Mouse (Mus musculus) CH12.LX (cell line): ENCODE results near the gene Pdcd4. TPM values are rescaled to one million over a fixed set of nuclear protein-coding genes. Genes with fewer than 3 reads are reported as not detected.

ENCODE experiments used
- DNase-seq: peaks from one replicate; pipeline ENCODE4 v3.0.0-alpha.2; 2013; ENCODE audit errors: extremely low read depth
- H3K27ac ChIP-seq: 2 replicates; pipeline ENCODE4 v1.5.1; 2012; ENCODE audit warnings: low read depth, mild to moderate bottlenecking, control low read depth, moderate library complexity; ENCODE audit not compliant: insufficient read depth
- H3K27me3 ChIP-seq: replicated peaks from 2 replicates; pipeline ENCODE3; 2012; ENCODE audit warnings: inconsistent platforms
- H3K36me3 ChIP-seq, 2 experiments: replicated peaks in 1 of 2; 2 replicates each; pipeline versions ENCODE3 to v1.6.1; 2012; ENCODE audit warnings: inconsistent platforms in 1 of 2, low read length in 1 of 2, mild to moderate bottlenecking in 1 of 2, mixed read lengths in 1 of 2, moderate library complexity in 1 of 2; ENCODE audit not compliant: control insufficient read depth in 1 of 2, insufficient read depth in 1 of 2
- H3K4me1 ChIP-seq, 2 experiments: 2 replicates each; pipeline ENCODE4 v1.6.1; 2012; ENCODE audit warnings: inconsistent platforms in 1 of 2, moderate library complexity in 1 of 2; ENCODE audit not compliant: insufficient read depth in 2 of 2, control insufficient read depth in 1 of 2
- H3K4me2 ChIP-seq: 2 replicates; pipeline ENCODE4 v1.6.1; 2012; ENCODE audit warnings: low read depth, mild to moderate bottlenecking, control low read depth; ENCODE audit not compliant: poor library complexity, insufficient read depth, severe bottlenecking
- H3K4me3 ChIP-seq, 3 experiments: fragments of 150-350 bp in 1 of 3; sonication (generic) in 1 of 3; replicated peaks in 1 of 3; 2 replicates each; pipeline versions ENCODE3 to v1.5.1; 2011 to 2012; ENCODE audit warnings: low read depth in 2 of 3, low read length in 2 of 3, mild to moderate bottlenecking in 2 of 3, moderate library complexity in 2 of 3, control low read depth in 1 of 3, improper control_type of control experiment in 1 of 3, inconsistent platforms in 1 of 3, mixed read lengths in 1 of 3; ENCODE audit not compliant: poor library complexity in 1 of 3
- H3K79me2 ChIP-seq: replicated peaks from 2 replicates; pipeline ENCODE4 v1.6.1; 2012; ENCODE audit warnings: mild to moderate bottlenecking, moderate library complexity; ENCODE audit not compliant: control insufficient read depth, poor library complexity, insufficient read depth, severe bottlenecking; ENCODE audit errors: extremely low read depth
- H3K9ac ChIP-seq: 2 replicates; pipeline ENCODE4 v1.6.1; 2012; ENCODE audit warnings: low read depth, mild to moderate bottlenecking, control low read depth, moderate library complexity; ENCODE audit not compliant: insufficient read depth
- H3K9me3 ChIP-seq: replicated peaks from 2 replicates; pipeline ENCODE3; 2012; ENCODE audit warnings: low read length, inconsistent platforms, mixed read lengths
- BHLHE40 ChIP-seq: IDR thresholded peaks from 2 replicates; pipeline ENCODE4 v1.6.1; 2011; ENCODE audit warnings: mild to moderate bottlenecking, low read depth, low read length, improper control_type of control experiment
- CHD1 ChIP-seq: IDR thresholded peaks from 2 replicates; pipeline ENCODE4 v1.6.1; 2012; ENCODE audit warnings: low read depth, low read length, improper control_type of control experiment, inconsistent platforms
- CHD2 ChIP-seq: IDR thresholded peaks from 2 replicates; pipeline ENCODE4 v1.6.1; 2011; ENCODE audit warnings: low read length, improper control_type of control experiment
- CTCF ChIP-seq, 2 experiments: IDR thresholded peaks in 1 of 2; conservative IDR thresholded peaks in 1 of 2; 2 replicates each; pipeline ENCODE4 v1.5.1; 2011 to 2012; ENCODE audit warnings: low read depth in 2 of 2, low read length in 2 of 2, improper control_type of control experiment in 1 of 2, inconsistent platforms in 1 of 2, mild to moderate bottlenecking in 1 of 2, moderate library complexity in 1 of 2
- ELF1 ChIP-seq: IDR thresholded peaks from 2 replicates; pipeline ENCODE4 v1.6.1; 2014; ENCODE audit warnings: low read depth, mild to moderate bottlenecking, inconsistent platforms, low read length, improper control_type of control experiment
- EP300 ChIP-seq: IDR thresholded peaks from 2 replicates; pipeline ENCODE4 v1.6.1; 2011; ENCODE audit warnings: low read length, improper control_type of control experiment
- GABPA ChIP-seq: IDR thresholded peaks from 2 replicates; pipeline ENCODE4 v1.6.1; 2012; ENCODE audit warnings: low read depth, low read length, improper control_type of control experiment, inconsistent platforms; ENCODE audit not compliant: insufficient replicate concordance
- IRF4 ChIP-seq: IDR thresholded peaks from 2 replicates; pipeline ENCODE4 v1.6.1; 2014; ENCODE audit warnings: low read depth, mild to moderate bottlenecking, inconsistent platforms, low read length, improper control_type of control experiment
- JUND ChIP-seq: conservative IDR thresholded peaks from 2 replicates; pipeline ENCODE4 v1.6.1; 2011; ENCODE audit warnings: low read depth, low read length, improper control_type of control experiment
- KAT2A ChIP-seq: IDR thresholded peaks from 2 replicates; pipeline ENCODE4 v1.6.1; 2012; ENCODE audit warnings: low read length, improper control_type of control experiment, inconsistent platforms; ENCODE audit not compliant: insufficient replicate concordance
- MAX ChIP-seq: IDR thresholded peaks from 2 replicates; pipeline ENCODE4 v1.6.1; 2011; ENCODE audit warnings: low read length, improper control_type of control experiment
- MEF2A ChIP-seq: IDR thresholded peaks from 2 replicates; pipeline ENCODE4 v1.6.1; 2014; ENCODE audit warnings: low read depth, mild to moderate bottlenecking, inconsistent platforms, low read length, improper control_type of control experiment, borderline replicate concordance
- MXI1 ChIP-seq: IDR thresholded peaks from 2 replicates; pipeline ENCODE4 v1.6.1; 2011; ENCODE audit warnings: mild to moderate bottlenecking, low read depth, low read length, improper control_type of control experiment
- MYC ChIP-seq: IDR thresholded peaks from 2 replicates; pipeline ENCODE4 v1.6.1; 2011; ENCODE audit warnings: low read depth, mild to moderate bottlenecking, improper control_type of control experiment, low read length
- NELFE ChIP-seq: IDR thresholded peaks from 2 replicates; pipeline ENCODE4 v1.6.1; 2011; ENCODE audit warnings: low read depth, low read length, improper control_type of control experiment
- NRF1 ChIP-seq: IDR thresholded peaks from 2 replicates; pipeline ENCODE4 v1.6.1; 2014; ENCODE audit warnings: low read depth, mild to moderate bottlenecking, inconsistent platforms, low read length, improper control_type of control experiment, moderate library complexity
- PAX5 ChIP-seq: IDR thresholded peaks from 2 replicates; pipeline ENCODE4 v1.6.1; 2012; ENCODE audit warnings: low read length, inconsistent platforms, mixed read lengths
- POLR2A ChIP-seq: IDR thresholded peaks from 2 replicates; pipeline ENCODE4 v1.6.1; 2011; ENCODE audit warnings: low read depth, mild to moderate bottlenecking, improper control_type of control experiment, low read length
- RCOR1 ChIP-seq: conservative IDR thresholded peaks from 2 replicates; pipeline ENCODE4 v1.6.1; 2012; ENCODE audit warnings: low read depth, mild to moderate bottlenecking, inconsistent platforms, low read length, improper control_type of control experiment
- SMC3 ChIP-seq: IDR thresholded peaks from 2 replicates; pipeline ENCODE4 v1.6.1; 2011; ENCODE audit warnings: low read depth, low read length, improper control_type of control experiment
- TBP ChIP-seq: conservative IDR thresholded peaks from 2 replicates; pipeline ENCODE4 v1.6.1; 2011; ENCODE audit warnings: low read depth, low read length, improper control_type of control experiment
- TCF12 ChIP-seq: IDR thresholded peaks from 2 replicates; pipeline ENCODE4 v1.6.1; 2014; ENCODE audit warnings: low read depth, mild to moderate bottlenecking, inconsistent platforms, low read length, improper control_type of control experiment
- UBTF ChIP-seq: IDR thresholded peaks from 2 replicates; pipeline ENCODE4 v1.6.1; 2012; ENCODE audit warnings: low read depth, mild to moderate bottlenecking, inconsistent platforms, low read length, improper control_type of control experiment, moderate library complexity
- USF1 ChIP-seq: IDR thresholded peaks from 2 replicates; pipeline ENCODE4 v1.6.1; 2014; ENCODE audit warnings: low read depth, mild to moderate bottlenecking, inconsistent platforms, low read length, improper control_type of control experiment
- USF2 ChIP-seq: conservative IDR thresholded peaks from 2 replicates; pipeline ENCODE4 v1.6.1; 2011; ENCODE audit warnings: low read depth, low read length, improper control_type of control experiment
- ZC3H11A ChIP-seq: IDR thresholded peaks from 2 replicates; pipeline ENCODE4 v1.6.1; 2012; ENCODE audit warnings: low read depth, mild to moderate bottlenecking, inconsistent platforms, low read length, improper control_type of control experiment
- ZMIZ1 ChIP-seq: IDR thresholded peaks from 2 replicates; pipeline ENCODE4 v1.6.1; 2012; ENCODE audit warnings: low read depth, mild to moderate bottlenecking, inconsistent platforms, low read length, improper control_type of control experiment
- ZNF384 ChIP-seq: IDR thresholded peaks from 2 replicates; pipeline ENCODE4 v1.6.1; 2012; ENCODE audit warnings: low read depth, low read length, improper control_type of control experiment, inconsistent platforms
- dilution Hi-C: fragments of 300-500 bp; cut with MboI; formaldehyde crosslinking; loops from 2 replicates; pipeline ENCODE4 v1.14.3; 2020; ENCODE audit warnings: low sequenced_read_pairs; ENCODE audit not compliant: extremely low pct_unique_long_range_greater_than_20kb, extremely low pct_ligation_motif_present
- in situ Hi-C: fragments of 300-500 bp; cut with MboI; formaldehyde crosslinking; loops from 3 replicates; pipeline ENCODE4 v1.14.3; 2019; ENCODE audit warnings: low sequenced_read_pairs, low pct_ligation_motif_present, low pct_unique_long_range_greater_than_20kb, mixed read lengths
- polyA plus RNA-seq: library from polyadenylated mRNA; unstranded; fragments of >175 nt; gene quantifications from 2 replicates; pipeline ENCODE4 v1.2.1, GENCODE M21; 2012; ENCODE audit warnings: low read depth; ENCODE audit not compliant: insufficient read length
- total RNA-seq, 2 experiments: library from RNA; depleted of rRNA; stranded (reverse); fragments of 300-350 nt in 1 of 2; fragments of >200 nt in 1 of 2; gene quantifications; 2 replicates each; pipeline ENCODE4 v1.2.3; 2012 to 2014

The Pdcd4 gene
- total and polyA plus RNA-seq, 3 experiments = 24.4 to 39.0 (median 26.3) TPM

- DNase-seq = peak; percentile 74
- no peaks in the 10 kb centered on the region for H3K27me3 ChIP-seq
- dilution Hi-C loops (no loop called here), in situ Hi-C loops (no loop called here)
- H3K4me2 ChIP-seq = peak overlapping the region; percentile 80; the same call in 1 of the 2 replicates
- H3K4me1 ChIP-seq = peaks cover 30 to 77% of the 10 kb centered on the region in 2 experiments
- no peaks in the 10 kb centered on the region for H3K9me3 ChIP-seq
- no peak overlapping the region; the same call in 1 of the 2 replicates for H3K9ac ChIP-seq
- TF ChIP-seq EP300 (no peak), BHLHE40 (0 out of 2 replicates have a peak, but pooled peaks have one; percentile 6), IRF4 (no peak), PAX5 (no peak), ZNF384 (no peak), TBP (no peak), USF2 (no peak), MEF2A (no peak), JUND (no peak), SMC3 (no peak), RCOR1 (no peak), USF1 (no peak), TCF12 (peak; percentile 51; the same call in 1 of the 2 replicates), NELFE (no peak), CHD2 (no peak), ZC3H11A (no peak), NRF1 (no peak), MXI1 (no peak), UBTF (no peak), KAT2A (no peak), ZMIZ1 (0 out of 2 replicates have a peak, but pooled peaks have one; percentile 21), CHD1 (no peak), ELF1 (no peak), MYC (peak; percentile 76), CTCF (conservative IDR thresholded peaks at IDR 0.05 in 1 of 2, IDR thresholded peaks at IDR 0.05 in 1 of 2; ENCODE audit: low read depth in 2 of 2, low read length in 2 of 2) (no peak), POLR2A (peak; percentile 24; the same call in 1 of the 2 replicates), MAX (peak; percentile 35; the same call in 1 of the 2 replicates), GABPA (no peak)
- H3K79me2 ChIP-seq = no peaks in the 10 kb centered on the region
- peak overlapping the region in 1 of 3 experiments; percentile 42 for H3K4me3 ChIP-seq
- no peaks in the 10 kb centered on the region for H3K36me3 ChIP-seq
- peak overlapping the region; percentile 29; the same call in 1 of the 2 replicates for H3K27ac ChIP-seq
These were observed 6.5 kb downstream of the Pdcd4 start for GRCm38 (mm10) chr19:53898498-53898897.
